Mouse (Mus musculus) regulatory T cell (primary cell): ENCODE data around the gene Olfr19.
"Not testable (repeated sequence)": the region's sequence is repeated elsewhere in the genome, so short reads cannot be mapped to it uniquely, and the experiment has no call there.

Experiments
- in situ Hi-C: fragments of 300-600 bp; cut with MboI, MseI; formaldehyde crosslinking; loops from one replicate; pipeline ENCODE4 v1.15.1; 2025; ENCODE audit warnings: high pct_unique_total_duplicates

The Olfr19 gene

DNA sequence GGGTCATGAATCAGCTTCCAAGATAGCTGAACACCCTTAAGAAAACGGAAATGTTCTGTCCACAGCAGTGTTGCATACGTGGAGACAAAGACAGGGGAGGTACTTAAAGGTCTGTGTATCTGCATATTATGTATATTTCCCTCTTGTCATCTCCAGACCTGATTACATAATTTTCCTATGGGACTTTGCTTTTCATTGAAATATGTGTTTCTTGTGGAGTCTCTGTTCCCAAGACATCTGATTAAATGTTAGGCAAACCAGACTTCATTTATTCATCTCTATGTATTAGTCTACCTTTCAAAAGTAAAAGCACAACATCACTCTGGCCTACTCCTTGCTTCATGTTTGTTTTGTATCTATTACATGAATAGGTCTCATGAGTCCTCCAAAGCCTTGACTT is at the start of gene Olfr19:
TSS of gene Olfr19 (minus strand) at position 101 of the 400 bp plus-strand sequence.
- in situ Hi-C loops, result no loop called here

DNA sequence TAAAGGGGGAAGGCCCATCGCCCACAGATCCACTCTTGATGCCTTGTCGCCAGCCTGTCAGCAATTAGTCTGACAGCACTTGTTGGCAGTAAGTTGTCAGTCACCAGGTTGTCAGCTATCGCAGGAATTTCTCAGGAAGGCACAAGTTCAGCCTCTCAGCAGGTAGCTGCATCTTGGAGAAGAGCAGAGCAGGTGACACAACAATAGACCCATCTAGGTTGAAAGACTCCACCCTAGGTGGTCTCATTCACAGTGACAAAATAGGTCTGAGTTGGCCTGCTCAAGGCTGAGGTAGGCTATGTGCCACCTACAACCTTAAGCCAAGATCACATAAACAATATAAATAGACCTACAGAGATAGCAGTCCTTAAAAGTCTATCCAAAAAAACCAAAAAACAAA is 8.8 kb upstream of the Olfr19 start:
- in situ Hi-C loops, result no loop called here

DNA sequence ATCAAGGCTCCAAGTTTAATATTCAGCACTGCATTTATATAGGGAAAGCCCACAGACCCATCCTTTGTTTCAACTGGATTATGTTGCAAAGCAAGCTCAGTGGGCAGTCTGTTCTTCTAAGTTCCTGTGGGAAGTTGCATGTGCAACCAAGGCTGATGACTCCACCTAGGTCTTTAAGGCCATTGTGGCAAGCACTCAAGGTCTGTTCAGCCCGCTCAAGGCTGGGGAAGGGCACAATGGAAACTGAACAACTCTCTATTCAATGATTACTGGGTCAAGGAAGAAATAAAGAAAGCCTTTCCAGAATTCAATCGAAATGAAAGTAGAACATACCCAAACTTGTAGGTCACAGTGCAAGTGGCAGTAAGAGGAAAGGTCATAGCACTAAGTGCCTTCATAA is 7.8 kb upstream of the Olfr19 start:
- in situ Hi-C loops, result no loop called here

DNA sequence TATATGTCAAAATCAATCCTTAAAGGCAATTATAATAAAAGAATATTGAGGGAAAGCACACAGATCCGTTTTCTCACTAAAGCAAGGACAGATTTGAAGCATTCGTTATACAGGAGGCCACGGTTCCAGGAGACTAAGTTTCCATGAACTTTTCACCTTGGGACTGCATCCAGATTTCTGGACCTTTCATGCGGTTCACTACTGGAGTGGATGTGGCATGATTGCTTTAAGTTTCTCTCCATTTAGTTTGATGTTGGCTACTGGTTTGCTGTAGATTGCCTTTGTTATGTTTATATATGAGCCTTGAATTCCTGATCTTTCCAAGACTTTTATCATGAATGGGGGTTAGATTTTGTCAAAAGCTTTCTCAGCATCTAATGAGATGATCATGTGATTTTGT is 11.2 kb downstream of the Olfr19 start:
- in situ Hi-C loops, result no loop called here

DNA sequence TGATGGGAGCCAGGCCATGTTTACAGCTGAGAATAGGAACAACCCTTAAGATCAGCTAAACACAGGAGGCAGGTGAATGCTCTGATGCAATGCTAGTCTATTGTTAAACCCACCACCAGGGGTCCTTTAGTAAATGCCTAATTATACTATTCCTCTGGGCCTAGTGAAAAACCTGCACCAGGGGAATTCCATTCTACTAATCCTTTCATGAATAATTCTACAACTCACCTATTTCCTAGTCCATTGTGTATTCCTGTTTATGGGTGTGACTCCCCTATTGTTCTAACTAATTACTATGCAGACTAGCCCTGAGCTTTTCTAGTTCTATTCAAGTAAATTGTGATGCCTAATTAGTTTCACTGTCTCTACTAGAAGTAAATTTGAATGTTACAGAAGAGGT is 11.7 kb downstream of the Olfr19 start:
- in situ Hi-C loops, result not testable (repeated sequence)

DNA sequence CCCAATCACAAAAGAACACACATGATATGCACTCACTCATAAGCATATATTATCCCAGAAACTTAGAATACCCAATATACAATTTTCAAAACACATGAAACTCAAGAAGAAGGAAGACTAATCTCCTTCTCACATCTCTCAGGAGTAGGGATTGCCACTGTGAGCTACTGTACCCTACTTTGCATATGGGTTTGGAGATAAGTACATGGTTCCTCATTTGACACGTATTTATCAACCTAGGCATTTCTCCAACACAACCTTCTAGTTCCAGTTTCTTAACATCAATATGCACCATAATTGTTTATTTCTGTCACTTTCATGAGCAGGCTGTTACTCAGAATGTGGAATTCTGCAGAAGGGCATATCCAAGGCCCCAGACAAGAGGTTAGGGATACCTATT is 31.1 kb downstream of the Olfr19 start:
- in situ Hi-C loops, result no loop called here

DNA sequence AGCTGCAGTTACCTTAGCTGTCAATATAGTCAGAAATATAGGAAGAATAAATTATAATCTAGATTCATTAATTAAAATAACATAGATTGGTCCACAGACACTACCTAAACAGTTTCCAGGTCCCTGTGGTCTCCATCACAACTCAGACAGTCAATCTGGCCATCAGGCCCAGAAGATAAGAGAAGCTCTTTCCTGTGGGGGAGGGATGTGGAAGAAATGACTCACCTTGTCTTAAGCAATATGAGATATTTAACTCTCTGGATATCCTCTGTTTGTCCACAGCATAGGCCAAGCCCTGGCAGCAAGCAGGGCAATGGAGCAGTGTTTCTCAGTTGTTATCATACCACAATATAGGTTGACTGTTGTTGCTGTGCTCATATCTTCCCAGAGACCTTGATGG is 42.5 kb downstream of the Olfr19 start:
- in situ Hi-C loops, result no loop called here
